Mouse (Mus musculus) ES-E14 (cell line): ENCODE data around the gene Car10.

Experiments
- HCFC1 ChIP-seq: IDR thresholded peaks from 2 replicates; pipeline ENCODE4 v1.6.1; 2012; ENCODE audit warnings: low read length, inconsistent platforms, borderline replicate concordance; ENCODE audit not compliant: insufficient read depth
- ZNF384 ChIP-seq: IDR thresholded peaks from 2 replicates; pipeline ENCODE4 v1.6.1; 2012; ENCODE audit warnings: low read depth, low read length, inconsistent platforms

DNA sequence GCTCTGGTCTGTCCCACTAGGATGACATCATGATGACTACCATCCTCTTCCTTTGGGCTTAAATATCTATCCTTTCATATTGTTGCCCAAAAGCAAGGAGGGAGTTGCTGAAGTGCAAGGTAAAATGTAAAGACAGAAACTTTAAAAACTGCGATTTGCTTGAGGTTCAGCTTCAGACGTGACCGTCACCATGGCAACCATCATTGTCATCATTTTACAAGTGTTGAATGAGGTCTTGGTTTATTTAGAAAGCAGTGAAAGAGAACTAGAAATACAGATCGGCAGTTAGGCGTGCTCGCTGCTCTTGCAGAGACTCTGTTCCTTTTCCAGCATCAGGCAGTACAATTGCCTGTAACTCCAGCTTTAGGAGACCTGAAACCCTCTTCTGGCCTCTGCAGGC, 400.1 kb downstream of the Car10 start:
- TF ChIP-seq ZNF384 (no peak), HCFC1 (no peak)
